Mouse (Mus musculus) erythroblast, embryonic 14.5 days (primary cell): ENCODE measurements around the gene Ren1.

Experiments used
- GATA1 ChIP-seq: IDR thresholded peaks from 2 replicates; pipeline ENCODE4 v1.6.1; 2012; ENCODE audit warnings: low read length, inconsistent platforms, mixed read lengths
- TAL1 ChIP-seq: IDR thresholded peaks from 3 replicates; pipeline ENCODE4 v1.6.1; 2012; ENCODE audit warnings: low read length, inconsistent platforms, mixed read lengths

DNA sequence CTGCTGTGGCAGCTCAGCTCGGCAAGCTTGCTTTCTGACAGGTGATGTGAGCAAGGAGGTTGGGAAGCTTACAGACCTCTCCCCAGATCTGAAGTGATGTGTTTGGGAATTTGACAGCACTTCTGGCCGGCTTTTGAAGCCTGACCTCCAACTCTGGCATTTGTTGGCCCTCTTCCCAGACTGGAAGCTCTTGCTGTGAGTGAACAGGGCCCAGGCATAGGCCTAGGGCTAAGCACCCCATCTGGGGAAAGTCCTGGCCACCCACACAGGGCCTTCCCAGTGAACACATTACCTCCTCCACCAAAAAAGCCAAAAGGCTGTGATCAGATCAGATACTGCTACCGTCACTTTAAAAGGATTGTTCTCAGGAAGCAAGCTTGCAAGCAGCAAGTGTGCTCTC lies 47.8 kb upstream of the Ren1 start:
- no peak for TF ChIP-seq GATA1
- no peak for TF ChIP-seq TAL1
